Mouse (Mus musculus) spleen, postnatal 4 days (tissue): Measurements from ENCODE around the gene Cpa2.

Source experiments
- DNase-seq, 2 experiments: peaks; one replicate each; pipeline ENCODE4 v3.0.0; 2022; ENCODE audit warnings: low spot score in 2 of 2

Gene Cpa2

GRCm38 (mm10) chr6:30549231-30549761 is 7.9 kb downstream of the Cpa2 start:
- DNase-seq = no peak

DNA sequence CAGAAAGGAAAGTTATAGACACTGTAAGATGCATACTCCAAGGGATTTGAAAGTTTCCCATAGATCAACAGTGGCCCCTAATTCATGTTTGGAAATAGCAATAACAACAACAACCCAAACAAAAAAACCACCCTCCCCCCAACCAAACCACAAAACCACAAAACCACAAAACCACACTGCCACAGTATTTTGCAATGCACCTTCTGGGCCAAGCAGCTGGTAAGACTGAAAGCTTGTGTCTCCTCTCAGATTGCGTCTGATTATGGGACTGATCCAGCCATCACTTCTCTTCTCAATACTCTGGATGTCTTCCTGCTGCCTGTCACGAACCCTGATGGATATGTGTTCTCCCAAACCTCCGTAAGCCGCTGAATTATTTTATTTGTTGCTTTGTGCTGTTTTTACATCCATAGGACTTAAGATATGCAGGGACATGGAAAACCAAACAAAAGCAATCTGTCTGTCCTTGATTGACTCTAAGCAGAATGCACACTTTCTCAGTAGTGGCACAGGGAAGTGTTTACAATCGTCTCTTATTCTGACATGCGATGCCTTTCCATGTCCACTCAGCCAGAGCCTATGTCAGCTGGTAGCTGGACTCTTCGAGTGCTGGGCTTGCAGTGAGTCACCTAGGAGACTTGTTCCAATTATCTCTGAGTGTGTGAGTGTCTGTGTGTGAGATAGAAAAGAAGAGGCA is 9.3 kb downstream of the Cpa2 start:
- DNase-seq = no peak

GRCm38 (mm10) chr6:30551193-30551515 is 9.8 kb downstream of the Cpa2 start:
- no peak for DNase-seq

- no peak for DNase-seq
These were observed 10.5 kb downstream of the Cpa2 start for GRCm38 (mm10) chr6:30551644-30552580.

DNA sequence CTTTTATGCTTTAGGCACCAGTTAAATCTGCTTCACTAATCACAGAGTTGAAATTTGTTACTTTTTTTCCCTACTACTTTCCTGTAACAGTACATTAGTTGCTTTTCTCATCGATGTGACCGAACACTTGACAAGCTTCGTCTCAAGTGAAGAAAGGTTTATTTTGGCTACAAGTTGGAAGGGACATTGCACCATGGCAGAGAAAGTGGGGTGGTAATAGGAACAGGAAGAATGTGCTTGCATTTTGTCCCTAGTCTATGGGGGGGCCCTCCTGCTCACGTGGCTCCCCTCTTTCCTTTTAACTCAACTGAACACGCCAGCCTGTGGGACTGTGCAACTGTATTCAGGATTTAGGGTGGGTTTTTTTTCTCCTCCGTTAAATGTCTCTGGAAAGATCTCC is 11.2 kb downstream of the Cpa2 start:
- no peak for DNase-seq

DNA sequence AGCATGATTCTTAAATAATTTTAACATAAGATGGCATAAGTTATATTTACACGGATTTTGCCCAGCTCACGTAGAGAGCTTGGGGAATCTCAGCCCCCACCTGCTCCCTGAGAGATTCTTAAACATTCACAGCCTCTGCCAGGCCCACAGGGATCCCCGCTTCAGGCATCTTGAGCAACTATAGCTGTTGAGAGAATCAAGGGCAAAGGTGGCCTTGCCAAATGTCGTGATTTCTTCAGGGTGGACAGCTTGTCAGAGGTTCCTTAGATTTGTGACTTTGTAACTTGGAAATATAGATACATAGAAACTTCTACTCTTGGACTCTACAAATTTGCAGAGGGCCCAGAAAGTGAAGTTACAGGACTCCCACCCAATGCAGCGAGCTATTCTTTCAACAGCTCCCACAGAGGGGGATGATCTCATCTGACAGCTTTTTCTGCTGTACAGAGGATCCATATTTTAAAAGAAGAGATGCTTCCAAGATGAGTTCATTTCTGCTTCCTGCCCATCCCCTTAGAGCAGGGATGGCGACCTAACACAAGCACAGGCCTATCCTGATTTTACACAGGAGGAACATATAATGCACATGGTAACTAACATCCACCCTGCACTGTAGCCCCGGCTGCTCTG is 12.1 kb downstream of the Cpa2 start:
- DNase-seq = no peak

GRCm38 (mm10) chr6:30554092-30554491 is 12.7 kb downstream of the Cpa2 start:
- DNase-seq = no peak

GRCm38 (mm10) chr6:30554621-30555170 is 13.3 kb downstream of the Cpa2 start:
- no peak for DNase-seq

- no peak for DNase-seq
These were observed 14.7 kb downstream of the Cpa2 start for GRCm38 (mm10) chr6:30556080-30556479.

DNA sequence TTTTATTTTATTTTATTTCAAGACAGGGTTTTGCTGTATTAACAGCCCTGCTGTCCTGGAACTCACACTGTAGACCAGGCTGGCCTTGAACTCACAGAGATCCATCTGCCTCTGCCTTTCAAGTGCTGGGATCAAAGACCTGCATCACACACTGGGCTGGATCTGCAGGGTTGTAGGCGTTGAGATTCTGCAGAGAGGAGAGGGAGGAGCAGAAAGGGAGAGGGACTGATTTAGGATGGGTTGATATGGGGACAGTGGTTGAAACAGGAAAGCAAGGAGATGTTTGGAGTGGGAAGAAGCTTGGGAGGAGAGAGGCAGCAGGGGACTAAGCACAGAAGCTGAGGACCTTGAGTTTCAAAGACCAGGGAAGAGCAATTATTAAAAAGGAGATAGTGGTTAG is 18.3 kb downstream of the Cpa2 start:
- DNase-seq = no peak

DNA sequence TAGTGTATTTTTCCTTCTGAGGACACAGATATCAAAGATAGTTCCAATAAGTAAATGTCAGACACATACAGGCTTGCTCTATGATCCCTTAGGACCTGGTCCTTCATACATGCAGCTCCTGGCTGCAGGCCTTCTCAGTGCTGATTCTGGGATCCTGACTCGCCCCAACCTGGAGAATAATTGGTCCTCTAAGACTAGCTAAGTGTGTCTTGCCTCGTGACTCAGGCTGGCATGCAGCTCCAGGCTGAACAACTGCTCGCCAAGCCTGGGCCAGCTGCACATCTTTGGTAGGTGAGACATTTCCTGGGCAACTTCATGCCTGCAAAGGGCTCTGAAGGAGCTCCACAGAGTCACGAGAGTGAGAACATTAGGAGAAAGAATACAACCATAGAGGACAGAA is 20.8 kb downstream of the Cpa2 start:
- DNase-seq = no peak

DNA sequence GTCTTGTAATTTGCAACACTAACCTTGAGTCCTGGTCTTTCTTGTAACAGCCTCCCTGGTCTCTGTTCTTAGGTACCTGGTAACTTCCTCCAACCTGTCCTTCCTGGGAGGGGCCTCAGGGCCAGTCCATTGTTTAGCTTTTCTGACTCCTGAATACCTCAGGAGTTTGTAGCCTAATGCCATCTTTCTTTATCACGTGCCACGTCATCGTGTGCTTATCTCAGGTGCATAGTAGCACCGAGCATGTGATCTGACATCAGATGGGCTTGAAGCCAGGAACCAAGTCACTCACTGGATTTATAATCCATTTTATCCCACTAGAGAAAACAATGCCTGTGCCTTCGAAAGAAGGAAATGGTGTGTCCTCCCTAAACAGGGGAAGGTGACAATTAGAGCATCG is 22.2 kb downstream of the Cpa2 start:
- DNase-seq = no peak

- no peak for DNase-seq
These were observed 22.7 kb downstream of the Cpa2 start for GRCm38 (mm10) chr6:30564051-30564450.

DNA sequence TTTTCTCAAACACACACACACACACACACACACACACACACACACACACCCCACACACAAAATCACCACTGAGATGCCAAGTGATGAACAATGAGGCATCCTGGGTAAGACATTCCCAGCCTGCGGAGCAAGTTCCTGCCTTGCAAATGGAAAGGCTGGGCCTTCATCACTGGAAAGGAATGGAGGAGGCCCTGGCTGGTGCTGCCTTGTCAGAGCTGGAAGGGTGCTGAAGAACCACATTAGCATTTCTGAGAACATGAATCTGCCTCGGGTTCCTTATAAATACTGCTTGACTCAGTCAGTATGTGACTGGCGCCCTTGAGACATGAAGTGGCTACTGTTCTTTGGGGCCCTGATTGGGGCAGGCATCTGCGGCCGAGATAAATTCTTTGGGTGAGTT is 26.7 kb downstream of the Cpa2 start, which contains the start of gene Cpa4:
Gene Cpa4 (plus strand): TSS at position 301 of the 400 bp plus-strand sequence.
- DNase-seq = no peak

GRCm38 (mm10) chr6:30569331-30569730 is 27.9 kb downstream of the Cpa2 start:
- DNase-seq = no peak

GRCm38 (mm10) chr6:30570012-30570411 is 28.6 kb downstream of the Cpa2 start:
- no peak for DNase-seq

- no peak for DNase-seq
These were observed 31.3 kb downstream of the Cpa2 start for GRCm38 (mm10) chr6:30572456-30573311.

GRCm38 (mm10) chr6:30573380-30573779 is 32.0 kb downstream of the Cpa2 start:
- DNase-seq = no peak

DNA sequence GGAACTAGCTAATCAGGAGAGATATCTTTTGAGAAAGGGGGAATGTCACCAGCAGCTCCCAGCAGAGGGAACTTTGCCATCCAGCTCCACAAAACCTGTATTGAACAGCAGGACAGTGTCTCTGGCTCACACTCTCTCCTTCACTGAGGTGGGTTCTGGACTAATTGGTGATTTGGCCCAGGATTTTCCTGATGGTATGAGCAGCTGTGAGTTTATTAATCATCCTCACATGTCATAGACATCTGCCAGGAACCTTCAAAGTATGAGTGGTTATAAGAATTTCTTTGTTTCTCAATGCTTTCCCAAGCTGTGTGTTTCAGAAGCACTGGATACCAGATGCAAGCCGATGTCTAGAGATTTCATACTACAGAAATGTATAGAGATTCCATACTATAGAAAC is 33.6 kb downstream of the Cpa2 start:
- DNase-seq = no peak

DNA sequence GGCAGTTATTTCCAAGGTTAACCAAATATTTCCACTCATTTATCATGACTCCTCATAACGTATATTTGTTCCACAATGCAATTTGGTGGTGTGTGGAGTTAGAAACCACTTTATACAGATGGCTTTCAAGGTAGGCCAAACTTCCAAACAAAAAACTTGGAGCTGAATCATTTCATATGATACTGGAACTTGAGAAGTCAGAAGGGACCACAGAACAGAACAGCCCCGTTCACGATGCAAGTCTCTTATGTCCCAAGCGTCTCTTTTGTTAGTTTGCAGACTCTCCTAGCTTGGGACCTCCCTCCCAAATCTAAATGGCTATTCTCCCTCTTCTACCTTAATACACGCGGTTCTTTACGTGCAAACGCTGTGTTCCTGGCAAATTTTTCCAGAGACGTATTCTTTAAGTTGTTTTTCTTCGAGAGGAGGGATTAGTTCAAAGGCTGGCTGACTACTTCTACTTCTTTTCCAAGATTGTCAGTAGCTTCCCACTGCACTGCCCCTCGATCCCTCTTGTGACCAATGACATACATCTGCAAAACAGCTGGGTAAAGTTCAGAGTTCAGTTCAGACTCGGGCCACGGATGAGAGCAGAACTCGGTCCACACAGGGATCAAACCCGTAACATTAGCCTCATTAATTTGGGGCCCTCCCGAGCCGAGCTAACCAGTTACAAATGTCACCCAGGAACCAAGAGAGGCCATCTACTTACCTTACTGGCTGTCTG is 35.3 kb downstream of the Cpa2 start:
- no peak for DNase-seq
